Mouse (Mus musculus): Measurements from ENCODE around the gene Tln1. TPM values are rescaled to one million over a fixed set of nuclear protein-coding genes. Genes with fewer than 3 reads are reported as not detected.

Tln1 gene
- polyA plus RNA-seq, 1 experiment, result 78.0 TPM

- H3K27ac ChIP-seq (ENCODE audit: insufficient read depth, low read depth, low read length), result no peak overlapping the region
- no peak overlapping the region for H3K4me3 ChIP-seq (ENCODE audit: low read depth, low read length)
- 89% methylated on average over 8 of the region's 8 CpGs for WGBS
These were observed 65.1 kb downstream of the Tln1 start for GRCm38 (mm10) chr4:43497405-43497804.

GRCm38 (mm10) chr4:43496587-43496986, 65.9 kb downstream of the Tln1 start:
- Histone ChIP-seq H3K4me1 (ENCODE audit: control insufficient read depth, insufficient read depth, insufficient read length, low read length) (peaks cover 12% of the 10 kb centered on the region), H3K27me3 (ENCODE audit: control insufficient read depth, insufficient read depth, low read length) (no peaks in the 10 kb centered on the region), H3K4me3 (ENCODE audit: low read depth, low read length) (no peak overlapping the region), H3K27ac (ENCODE audit: insufficient read depth, low read depth, low read length) (no peak overlapping the region), H3K36me3 (ENCODE audit: control insufficient read depth, insufficient read depth, low read length) (peaks cover 8% of the 10 kb centered on the region; the same call in 1 of the 2 replicates)
- 78% methylated on average over 6 of the region's 6 CpGs for WGBS
- no peak for TF ChIP-seq CTCF (IDR thresholded peaks at IDR 0.05; ENCODE audit: extremely low read depth, insufficient read length, insufficient replicate concordance, low read depth, low read length)
- TF ChIP-seq POLR2A (IDR thresholded peaks at IDR 0.05; ENCODE audit: low read depth, low read length), result 0 out of 2 replicates have a peak, but pooled peaks have one; percentile 9

More at GRCm38 (mm10) chr4:43497405-43497804, 65.1 kb downstream of the Tln1 start:
- Histone ChIP-seq H3K36me3 (ENCODE audit: control insufficient read depth, insufficient read depth, low read length) (peaks cover 8% of the 10 kb centered on the region; the same call in 1 of the 2 replicates), H3K27me3 (ENCODE audit: control insufficient read depth, insufficient read depth, low read length) (no peaks in the 10 kb centered on the region), H3K4me1 (ENCODE audit: control insufficient read depth, insufficient read depth, insufficient read length, low read length) (peaks cover 15% of the 10 kb centered on the region)
- no peak for TF ChIP-seq CTCF (IDR thresholded peaks at IDR 0.05; ENCODE audit: extremely low read depth, insufficient read length, insufficient replicate concordance, low read depth, low read length)
- no peak for TF ChIP-seq POLR2A (IDR thresholded peaks at IDR 0.05; ENCODE audit: low read depth, low read length)

- WGBS, result 2% methylated on average over 9 of the region's 9 CpGs
- Histone ChIP-seq H3K4me1 (ENCODE audit: control insufficient read depth, insufficient read depth, insufficient read length, low read length) (peaks cover 15% of the 10 kb centered on the region), H3K27ac (ENCODE audit: insufficient read depth, low read depth, low read length) (peak overlapping the region; percentile 47), H3K4me3 (ENCODE audit: low read depth, low read length) (peak overlapping the region; percentile 90), H3K36me3 (ENCODE audit: control insufficient read depth, insufficient read depth, low read length) (peaks cover 8% of the 10 kb centered on the region; the same call in 1 of the 2 replicates), H3K27me3 (ENCODE audit: control insufficient read depth, insufficient read depth, low read length) (no peaks in the 10 kb centered on the region)
- TF ChIP-seq CTCF (IDR thresholded peaks at IDR 0.05; ENCODE audit: extremely low read depth, insufficient read length, insufficient replicate concordance, low read depth, low read length), result no peak
- no peak for TF ChIP-seq POLR2A (IDR thresholded peaks at IDR 0.05; ENCODE audit: low read depth, low read length)
These were observed 68.6 kb downstream of the Tln1 start for GRCm38 (mm10) chr4:43493846-43494240.

GRCm38 (mm10) chr4:43493186-43493845, 69.2 kb downstream of the Tln1 start:
- peaks cover 10% of the 10 kb centered on the region for H3K4me1 ChIP-seq (ENCODE audit: control insufficient read depth, insufficient read depth, insufficient read length, low read length)
- under 1% methylated on average over 47 of the region's 47 CpGs for WGBS
- peak overlapping the region; percentile 47 for H3K27ac ChIP-seq (ENCODE audit: insufficient read depth, low read depth, low read length)
- H3K27me3 ChIP-seq (ENCODE audit: control insufficient read depth, insufficient read depth, low read length), result no peaks in the 10 kb centered on the region
- H3K4me3 ChIP-seq (ENCODE audit: low read depth, low read length), result peak overlapping the region; percentile 90
- TF ChIP-seq CTCF (IDR thresholded peaks at IDR 0.05; ENCODE audit: extremely low read depth, insufficient read length, insufficient replicate concordance, low read depth, low read length), result no peak
- peak; percentile 65; the same call in 1 of the 2 replicates for TF ChIP-seq POLR2A (IDR thresholded peaks at IDR 0.05; ENCODE audit: low read depth, low read length)
- H3K36me3 ChIP-seq (ENCODE audit: control insufficient read depth, insufficient read depth, low read length), result peaks cover 8% of the 10 kb centered on the region; the same call in 1 of the 2 replicates

GRCm38 (mm10) chr4:43492821-43493185, 69.7 kb downstream of the Tln1 start, which contains the start of gene Ccdc107:
Gene Ccdc107, plus strand, starts transcription at chr4:43492900.
- peak within 1 kb of the TSS; percentile 47 for H3K27ac ChIP-seq (ENCODE audit: insufficient read depth, low read depth, low read length)
- H3K4me1 ChIP-seq (ENCODE audit: control insufficient read depth, insufficient read depth, insufficient read length, low read length), result peaks cover 10% of the 10 kb centered on the region
- H3K36me3 ChIP-seq (ENCODE audit: control insufficient read depth, insufficient read depth, low read length), result peaks cover 8% of the 10 kb centered on the region; the same call in 1 of the 2 replicates
- no peak for TF ChIP-seq CTCF (IDR thresholded peaks at IDR 0.05; ENCODE audit: extremely low read depth, insufficient read length, insufficient replicate concordance, low read depth, low read length)
- no peak for TF ChIP-seq POLR2A (IDR thresholded peaks at IDR 0.05; ENCODE audit: low read depth, low read length)
- peak within 1 kb of the TSS; percentile 90 for H3K4me3 ChIP-seq (ENCODE audit: low read depth, low read length)
- WGBS, result under 1% methylated on average over 25 of the region's 25 CpGs
- no peaks in the 10 kb centered on the region for H3K27me3 ChIP-seq (ENCODE audit: control insufficient read depth, insufficient read depth, low read length)

GRCm38 (mm10) chr4:43492101-43492820, 70.2 kb downstream of the Tln1 start:
- TF ChIP-seq POLR2A (IDR thresholded peaks at IDR 0.05; ENCODE audit: low read depth, low read length) (no peak), CTCF (IDR thresholded peaks at IDR 0.05; ENCODE audit: extremely low read depth, insufficient read length, insufficient replicate concordance, low read depth, low read length) (0 out of 2 replicates have a peak, but pooled peaks have one; percentile 18)
- Histone ChIP-seq H3K27ac (ENCODE audit: insufficient read depth, low read depth, low read length) (peak overlapping the region; percentile 28; the same call in 1 of the 2 replicates), H3K27me3 (ENCODE audit: control insufficient read depth, insufficient read depth, low read length) (no peaks in the 10 kb centered on the region), H3K36me3 (ENCODE audit: control insufficient read depth, insufficient read depth, low read length) (peaks cover 8% of the 10 kb centered on the region; the same call in 1 of the 2 replicates), H3K4me1 (ENCODE audit: control insufficient read depth, insufficient read depth, insufficient read length, low read length) (peaks cover 6% of the 10 kb centered on the region), H3K4me3 (ENCODE audit: low read depth, low read length) (peak overlapping the region; percentile 44)
- WGBS, result 17% methylated on average over 12 of the region's 12 CpGs

- H3K4me1 ChIP-seq (ENCODE audit: control insufficient read depth, insufficient read depth, insufficient read length, low read length), result peaks cover 3% of the 10 kb centered on the region; the same call in 1 of the 2 replicates
- H3K36me3 ChIP-seq (ENCODE audit: control insufficient read depth, insufficient read depth, low read length), result peaks cover 2% of the 10 kb centered on the region; the same call in 1 of the 2 replicates
- H3K27ac ChIP-seq (ENCODE audit: insufficient read depth, low read depth, low read length), result peak overlapping the region; percentile 90
- 23% methylated on average over 5 of the region's 5 CpGs for WGBS
- no peak overlapping the region for H3K4me3 ChIP-seq (ENCODE audit: low read depth, low read length)
- no peaks in the 10 kb centered on the region for H3K27me3 ChIP-seq (ENCODE audit: control insufficient read depth, insufficient read depth, low read length)
- no peak for TF ChIP-seq POLR2A (IDR thresholded peaks at IDR 0.05; ENCODE audit: low read depth, low read length)
- no peak for TF ChIP-seq CTCF (IDR thresholded peaks at IDR 0.05; ENCODE audit: extremely low read depth, insufficient read length, insufficient replicate concordance, low read depth, low read length)
These were observed 71.7 kb downstream of the Tln1 start for GRCm38 (mm10) chr4:43490801-43491200.
